Mouse (Mus musculus) liver, embryonic 14.5 days (tissue): ENCODE data around the gene Fkbp1b. TPM values are rescaled to one million over a fixed set of nuclear protein-coding genes. Genes with fewer than 3 reads are reported as not detected.
"Not testable (repeated sequence)": the region's sequence is repeated elsewhere in the genome, so short reads cannot be mapped to it uniquely, and the experiment has no call there.

Experiments used
- ATAC-seq: fragments of 200-750 bp; cut with Nextera tagmentation; 2 replicates; pipeline ENCODE4 v1.8.0; 2017; ENCODE audit warnings: moderate number of reproducible peaks, mild to moderate bottlenecking, moderate library complexity; ENCODE audit not compliant: insufficient read depth
- DNase-seq, 3 experiments: peaks; one replicate each; pipeline ENCODE4 v3.0.0-alpha.2; 2012 to 2013; ENCODE audit warnings: low read depth in 3 of 3, low spot score in 3 of 3
- H3K27ac ChIP-seq: fragments of 300-500 bp; sonication (generic); 2 replicates; pipeline ENCODE4 v1.5.1; 2014; ENCODE audit warnings: moderate library complexity, mild to moderate bottlenecking, control low read depth, inconsistent platforms
- H3K27me3 ChIP-seq: fragments of 300-500 bp; sonication (generic); 2 replicates; pipeline ENCODE4 v1.6.1; 2014; ENCODE audit warnings: mild to moderate bottlenecking, low read length, moderate library complexity; ENCODE audit not compliant: control insufficient read depth, insufficient read depth
- H3K36me3 ChIP-seq: fragments of 300-500 bp; sonication (generic); replicated peaks from 2 replicates; pipeline ENCODE4 v1.6.1; 2014; ENCODE audit warnings: low read depth; ENCODE audit not compliant: control insufficient read depth, insufficient read depth
- H3K4me1 ChIP-seq, 2 experiments: fragments of 200-500 bp in 1 of 2; fragments of 300-500 bp in 1 of 2; sonication (generic) in 1 of 2; replicated peaks; 2 replicates each; pipeline ENCODE4 v1.6.1; 2012 to 2014; ENCODE audit warnings: antibody characterized with exemption in 1 of 2, inconsistent platforms in 1 of 2, low read length in 1 of 2; ENCODE audit not compliant: control insufficient read depth in 2 of 2, insufficient read depth in 2 of 2
- H3K4me2 ChIP-seq: fragments of 300-500 bp; sonication (generic); 2 replicates; pipeline ENCODE4 v1.6.1; 2014; ENCODE audit warnings: low read depth, mild to moderate bottlenecking, control low read depth, moderate library complexity
- H3K4me3 ChIP-seq, 2 experiments: fragments of 200-500 bp in 1 of 2; fragments of 300-500 bp in 1 of 2; sonication (generic) in 1 of 2; 2 replicates each; pipeline ENCODE4 v1.5.1; 2012 to 2014; ENCODE audit warnings: low read depth in 2 of 2, low read length in 2 of 2, mild to moderate bottlenecking in 2 of 2, control low read depth in 1 of 2, inconsistent platforms in 1 of 2, moderate library complexity in 1 of 2; ENCODE audit not compliant: insufficient read depth in 1 of 2
- H3K9ac ChIP-seq: fragments of 300-500 bp; sonication (generic); replicated peaks from 2 replicates; pipeline ENCODE4 v1.6.1; 2014; ENCODE audit warnings: mild to moderate bottlenecking, control low read depth, moderate library complexity
- H3K9me3 ChIP-seq: fragments of 300-500 bp; sonication (generic); 2 replicates; pipeline ENCODE4 v1.6.1; 2016; ENCODE audit warnings: low read length, mixed read lengths; ENCODE audit not compliant: control insufficient read depth
- CTCF ChIP-seq: IDR thresholded peaks from 2 replicates; pipeline ENCODE4 v1.5.1; 2016; ENCODE audit warnings: antibody characterized with exemption, low read depth, control low read depth
- EP300 ChIP-seq: IDR thresholded peaks from 2 replicates; pipeline ENCODE4 v1.6.1; 2016; ENCODE audit warnings: antibody characterized with exemption, low read depth
- WGBS: fragments of 180-500 bp; shearing (Covaris S2); extraction: QIAGEN DNeasy Blood & Tissue Kit; methylation state at CpG from one replicate; pipeline ENCODE4 v1.1.7; 2014; ENCODE audit not compliant: insufficient replicate concordance; 5-methylcytosine and 5-hydroxymethylcytosine counted together
- polyA plus RNA-seq, 2 experiments: library from polyadenylated mRNA; depleted of rRNA in 1 of 2; stranded (reverse) in 1 of 2; unstranded in 1 of 2; fragments of >200 nt; fragmentation: Nextera tagmentation in 1 of 2; extraction: Ambion mirVana in 1 of 2; gene quantifications; 2 replicates each; pipeline versions ENCODE4 v1.2.1 to v1.2.3; 2012 to 2014

Fkbp1b gene
- 2.5 and 2.9 TPM in 2 replicates for polyA plus RNA-seq (2012; rRNA removed)
- 2.2 and 2.6 TPM in 2 replicates for polyA plus RNA-seq (2014; fragmentation: Nextera tagmentation; extraction: Ambion mirVana)

- TF ChIP-seq CTCF (no peak), EP300 (no peak)
Observed at GRCm38 (mm10) chr12:4841392-4841887, at the start of gene Fkbp1b. Gene Fkbp1b (minus strand): TSS chr12:4841591.

GRCm38 (mm10) chr12:4889891-4890290 is 48.5 kb upstream of the Fkbp1b start:
- no peak for DNase-seq
- Histone ChIP-seq H3K27ac (no peak overlapping the region), H3K27me3 (no peaks in the 10 kb centered on the region), H3K4me3 (no peak overlapping the region), H3K4me2 (no peak overlapping the region), H3K4me1 (peaks cover 8 to 9% of the 10 kb centered on the region in 2 experiments), H3K36me3 (peaks cover 26% of the 10 kb centered on the region), H3K9me3 (no peaks in the 10 kb centered on the region), H3K9ac (no peak overlapping the region)
- no peak for ATAC-seq
- WGBS = 46% methylated on average over 1 of the region's 1 CpGs
- no peak for TF ChIP-seq CTCF
- 0 out of 2 replicates have a peak, but pooled peaks have one; percentile 8 for TF ChIP-seq EP300

More at GRCm38 (mm10) chr12:4841392-4841887, at the start of gene Fkbp1b:
- H3K9me3 ChIP-seq = no peaks in the 10 kb centered on the region
- H3K9ac ChIP-seq = peak within 1 kb of the TSS; percentile 68
- peak within 1 kb of the TSS; percentile 51 to 80 for H3K4me3 ChIP-seq
- H3K27ac ChIP-seq = no peak within 1 kb of the TSS
- 1% methylated on average over 37 of the region's 37 CpGs for WGBS
- peaks cover 9 to 22% of the 10 kb centered on the region in 2 experiments for H3K4me1 ChIP-seq
- ATAC-seq = peak; percentile 39
- H3K27me3 ChIP-seq = peaks cover 7% of the 10 kb centered on the region
- H3K36me3 ChIP-seq = no peaks in the 10 kb centered on the region
- DNase-seq = peak; percentile 24 to 36 (median 27)
- H3K4me2 ChIP-seq = peak within 1 kb of the TSS; percentile 99

- peaks cover 8 to 9% of the 10 kb centered on the region in 2 experiments for H3K4me1 ChIP-seq
- no peak overlapping the region for H3K4me3 ChIP-seq
- ATAC-seq (no peak), DNase-seq (no peak)
- no peak overlapping the region for H3K4me2 ChIP-seq
- no peak overlapping the region for H3K27ac ChIP-seq
- no peak overlapping the region for H3K9ac ChIP-seq
- no peak for TF ChIP-seq EP300
- no peak for TF ChIP-seq CTCF
- WGBS = 81% methylated on average over 2 of the region's 2 CpGs
- H3K9me3 ChIP-seq = no peaks in the 10 kb centered on the region
- H3K27me3 ChIP-seq = no peaks in the 10 kb centered on the region
- peaks cover 26% of the 10 kb centered on the region for H3K36me3 ChIP-seq
Observed at GRCm38 (mm10) chr12:4889251-4889650, 47.9 kb upstream of the Fkbp1b start.

GRCm38 (mm10) chr12:4888739-4889138 is 47.3 kb upstream of the Fkbp1b start:
- ATAC-seq = peak; percentile 87

GRCm38 (mm10) chr12:4886581-4886980 is 45.2 kb upstream of the Fkbp1b start:
- not testable (repeated sequence) for ATAC-seq, H3K27me3 ChIP-seq, H3K9me3 ChIP-seq, H3K9ac ChIP-seq, H3K4me2 ChIP-seq, DNase-seq, H3K4me3 ChIP-seq, H3K4me1 ChIP-seq, H3K27ac ChIP-seq
- H3K36me3 ChIP-seq = peaks cover 32% of the 10 kb centered on the region
- 77% methylated on average over 4 of the region's 4 CpGs for WGBS

More at GRCm38 (mm10) chr12:4888739-4889138, 47.3 kb upstream of the Fkbp1b start:
- Histone ChIP-seq H3K36me3 (peaks cover 27% of the 10 kb centered on the region), H3K27ac (no peak overlapping the region), H3K4me3 (no peak overlapping the region), H3K27me3 (no peaks in the 10 kb centered on the region), H3K4me1 (peaks cover 8 to 9% of the 10 kb centered on the region in 2 experiments), H3K9me3 (no peaks in the 10 kb centered on the region), H3K4me2 (no peak overlapping the region), H3K9ac (no peak overlapping the region)
- no peak for DNase-seq
- TF ChIP-seq EP300 (0 out of 2 replicates have a peak, but pooled peaks have one; percentile 42), CTCF (no peak)
